Mouse (Mus musculus): Measurements from ENCODE around the gene Grm1. TPM values are rescaled to one million over a fixed set of nuclear protein-coding genes. Genes with fewer than 3 reads are reported as not detected.

The Grm1 gene
- total and polyA plus RNA-seq, 3 experiments = not detected

DNA sequence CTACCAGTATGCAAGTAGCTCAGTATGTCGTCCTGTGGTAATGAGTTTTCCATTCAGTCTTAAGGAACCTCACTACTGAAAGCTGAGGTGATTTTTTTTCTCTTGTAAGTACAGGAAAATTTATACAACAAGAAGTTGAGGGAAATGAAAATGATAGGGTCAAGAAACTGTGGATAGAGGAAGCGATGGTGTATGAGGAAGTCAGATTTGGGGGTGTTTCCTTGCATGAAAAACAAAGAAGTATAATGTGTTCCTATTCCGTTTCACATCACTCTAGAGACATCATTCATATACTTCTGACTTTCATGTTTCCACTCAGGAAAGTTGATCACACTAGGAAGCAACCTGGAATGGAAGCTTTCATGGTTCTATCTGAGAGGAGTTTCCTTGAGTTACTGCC, 422.2 kb downstream of the Grm1 start:
- H3K9me3 ChIP-seq (replicated peaks; ENCODE audit: low read length) = no peaks in the 10 kb centered on the region
- in situ Hi-C loops (cut with MboI; ENCODE audit: low pct_ligation_motif_present, low pct_unique_long_range_greater_than_20kb, low sequenced_read_pairs) (no loop called here), dilution Hi-C loops (cut with MboI; ENCODE audit: extremely low pct_ligation_motif_present, extremely low pct_unique_long_range_greater_than_20kb, low sequenced_read_pairs) (no loop called here)
- H3K36me3 ChIP-seq (replicated peaks in 1 of 2; ENCODE audit: control insufficient read depth in 1 of 2, insufficient read depth in 1 of 2, low read length in 1 of 2) = no peaks in the 10 kb centered on the region
- H3K4me3 ChIP-seq (replicated peaks in 1 of 3; ENCODE audit: low read depth in 2 of 3, low read length in 2 of 3, poor library complexity in 1 of 3) = no peak overlapping the region
- no peaks in the 10 kb centered on the region for H3K79me2 ChIP-seq (replicated peaks; ENCODE audit: control insufficient read depth, extremely low read depth, insufficient read depth, poor library complexity, severe bottlenecking)
- TF ChIP-seq HCFC1 (IDR thresholded peaks at IDR 0.05; ENCODE audit: low read depth, low read length) = no peak
- no peak for TF ChIP-seq USF1 (IDR thresholded peaks at IDR 0.05; ENCODE audit: low read depth, low read length)
- TF ChIP-seq CHD1 (IDR thresholded peaks at IDR 0.05; ENCODE audit: low read depth, low read length) = no peak
- H3K9ac ChIP-seq (ENCODE audit: insufficient read depth, low read depth) = no peak overlapping the region
- H3K4me2 ChIP-seq (ENCODE audit: insufficient read depth, low read depth, poor library complexity, severe bottlenecking) = no peak overlapping the region
- H3K4me1 ChIP-seq (ENCODE audit: control insufficient read depth in 1 of 2, insufficient read depth in 2 of 2) = no peaks in the 10 kb centered on the region
- no peak for DNase-seq (ENCODE audit: extremely low read depth)
- H3K27me3 ChIP-seq (replicated peaks) = no peaks in the 10 kb centered on the region
- H3K27ac ChIP-seq (ENCODE audit: insufficient read depth, low read depth) = no peak overlapping the region

DNA sequence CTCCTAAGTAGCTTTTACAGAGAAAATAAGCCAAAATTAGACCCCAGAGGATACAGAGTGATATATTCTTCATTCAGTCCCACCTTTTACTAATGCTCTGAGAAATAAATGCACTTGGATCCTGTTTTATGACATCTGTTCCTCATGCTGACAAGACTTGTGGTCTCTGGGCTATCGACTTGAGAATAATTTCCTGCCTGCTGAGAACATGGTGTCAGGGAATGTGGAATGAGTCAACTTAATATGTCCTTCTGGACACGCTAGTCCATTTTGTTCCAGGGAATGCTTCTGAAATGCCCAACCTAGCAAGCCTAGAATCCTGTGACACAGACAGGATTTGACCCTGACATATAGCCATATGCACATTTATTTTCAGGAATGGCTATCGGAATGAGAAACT, 423.0 kb downstream of the Grm1 start:
- no peaks in the 10 kb centered on the region for H3K27me3 ChIP-seq (replicated peaks)
- no peak for DNase-seq (ENCODE audit: extremely low read depth)
- dilution Hi-C loops (cut with MboI; ENCODE audit: extremely low pct_ligation_motif_present, extremely low pct_unique_long_range_greater_than_20kb, low sequenced_read_pairs) = no loop called here
- H3K9me3 ChIP-seq (replicated peaks; ENCODE audit: low read length) = no peaks in the 10 kb centered on the region
- H3K4me2 ChIP-seq (ENCODE audit: insufficient read depth, low read depth, poor library complexity, severe bottlenecking) = no peak overlapping the region
- TF ChIP-seq TBP (conservative IDR thresholded peaks at IDR 0.05; ENCODE audit: low read depth, low read length) (no peak), NELFE (IDR thresholded peaks at IDR 0.05; ENCODE audit: low read depth, low read length) (no peak), USF1 (IDR thresholded peaks at IDR 0.05; ENCODE audit: low read depth, low read length) (no peak), CTCF (conservative IDR thresholded peaks at IDR 0.05 in 1 of 2, IDR thresholded peaks at IDR 0.05 in 1 of 2; ENCODE audit: low read depth in 2 of 2, low read length in 2 of 2) (no peak), ELF1 (IDR thresholded peaks at IDR 0.05; ENCODE audit: low read depth, low read length) (no peak), IRF4 (IDR thresholded peaks at IDR 0.05; ENCODE audit: low read depth, low read length) (no peak), JUND (conservative IDR thresholded peaks at IDR 0.05; ENCODE audit: low read depth, low read length) (no peak)
- H3K27ac ChIP-seq (ENCODE audit: insufficient read depth, low read depth) = no peak overlapping the region
- H3K4me1 ChIP-seq (ENCODE audit: control insufficient read depth in 1 of 2, insufficient read depth in 2 of 2) = no peaks in the 10 kb centered on the region
- no peak overlapping the region for H3K9ac ChIP-seq (ENCODE audit: insufficient read depth, low read depth)
- H3K36me3 ChIP-seq (replicated peaks in 1 of 2; ENCODE audit: control insufficient read depth in 1 of 2, insufficient read depth in 1 of 2, low read length in 1 of 2) = no peaks in the 10 kb centered on the region
- no peak overlapping the region for H3K4me3 ChIP-seq (replicated peaks in 1 of 3; ENCODE audit: low read depth in 2 of 3, low read length in 2 of 3, poor library complexity in 1 of 3)
- no peaks in the 10 kb centered on the region for H3K79me2 ChIP-seq (replicated peaks; ENCODE audit: control insufficient read depth, extremely low read depth, insufficient read depth, poor library complexity, severe bottlenecking)
- in situ Hi-C loops (cut with MboI; ENCODE audit: low pct_ligation_motif_present, low pct_unique_long_range_greater_than_20kb, low sequenced_read_pairs) = no loop called here

DNA sequence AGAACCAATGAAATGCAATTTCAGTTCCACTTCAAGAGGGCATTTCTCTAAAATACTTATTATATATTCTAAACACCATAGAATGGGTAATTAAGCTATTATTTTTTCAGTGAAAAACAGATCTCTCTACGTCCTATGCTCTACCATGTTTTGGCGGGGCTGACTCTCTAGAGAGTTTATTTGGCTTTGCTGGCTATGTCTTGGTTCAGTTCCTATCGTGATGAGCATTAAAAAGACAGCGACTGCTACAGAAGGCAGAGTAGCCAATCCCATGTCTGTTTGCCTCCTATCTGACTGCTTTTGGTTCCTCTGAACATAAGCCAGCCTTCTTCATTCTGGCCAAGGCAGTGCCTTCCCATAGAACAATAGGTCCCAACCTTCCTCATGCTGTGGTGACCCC, 425.5 kb downstream of the Grm1 start:
- H3K79me2 ChIP-seq (replicated peaks; ENCODE audit: control insufficient read depth, extremely low read depth, insufficient read depth, poor library complexity, severe bottlenecking) = no peaks in the 10 kb centered on the region
- no peaks in the 10 kb centered on the region for H3K27me3 ChIP-seq (replicated peaks)
- no peak overlapping the region for H3K4me3 ChIP-seq (replicated peaks in 1 of 3; ENCODE audit: low read depth in 2 of 3, low read length in 2 of 3, poor library complexity in 1 of 3)
- no peak for DNase-seq (ENCODE audit: extremely low read depth)
- dilution Hi-C loops (cut with MboI; ENCODE audit: extremely low pct_ligation_motif_present, extremely low pct_unique_long_range_greater_than_20kb, low sequenced_read_pairs) = no loop called here
- no peak overlapping the region for H3K9ac ChIP-seq (ENCODE audit: insufficient read depth, low read depth)
- TF ChIP-seq MAZ (IDR thresholded peaks at IDR 0.05; ENCODE audit: low read depth, low read length) (no peak), POLR2A (IDR thresholded peaks at IDR 0.05; ENCODE audit: low read depth, low read length) (no peak), USF2 (conservative IDR thresholded peaks at IDR 0.05; ENCODE audit: low read depth, low read length) (no peak), SIN3A (IDR thresholded peaks at IDR 0.05; ENCODE audit: low read length) (no peak), ETS1 (conservative IDR thresholded peaks at IDR 0.05; ENCODE audit: low read depth, low read length) (no peak), ZC3H11A (IDR thresholded peaks at IDR 0.05; ENCODE audit: low read depth, low read length) (no peak), TBP (conservative IDR thresholded peaks at IDR 0.05; ENCODE audit: low read depth, low read length) (no peak), TCF12 (IDR thresholded peaks at IDR 0.05; ENCODE audit: low read depth, low read length) (no peak), POLR2AphosphoS2 (IDR thresholded peaks at IDR 0.05; ENCODE audit: low read depth, low read length) (no peak), BHLHE40 (IDR thresholded peaks at IDR 0.05; ENCODE audit: low read depth, low read length) (no peak), SMC3 (IDR thresholded peaks at IDR 0.05; ENCODE audit: low read depth, low read length) (no peak), EP300 (IDR thresholded peaks at IDR 0.05; ENCODE audit: low read length) (no peak), HCFC1 (IDR thresholded peaks at IDR 0.05; ENCODE audit: low read depth, low read length) (no peak), UBTF (IDR thresholded peaks at IDR 0.05; ENCODE audit: low read depth, low read length) (no peak), NELFE (IDR thresholded peaks at IDR 0.05; ENCODE audit: low read depth, low read length) (no peak), MAX (IDR thresholded peaks at IDR 0.05; ENCODE audit: low read length) (no peak)
- H3K4me1 ChIP-seq (ENCODE audit: control insufficient read depth in 1 of 2, insufficient read depth in 2 of 2) = no peaks in the 10 kb centered on the region
- no peaks in the 10 kb centered on the region for H3K36me3 ChIP-seq (replicated peaks in 1 of 2; ENCODE audit: control insufficient read depth in 1 of 2, insufficient read depth in 1 of 2, low read length in 1 of 2)
- H3K27ac ChIP-seq (ENCODE audit: insufficient read depth, low read depth) = no peak overlapping the region
- no peak overlapping the region for H3K4me2 ChIP-seq (ENCODE audit: insufficient read depth, low read depth, poor library complexity, severe bottlenecking)
- H3K9me3 ChIP-seq (replicated peaks; ENCODE audit: low read length) = no peaks in the 10 kb centered on the region
- in situ Hi-C loops (cut with MboI; ENCODE audit: low pct_ligation_motif_present, low pct_unique_long_range_greater_than_20kb, low sequenced_read_pairs) = no loop called here
